Mouse (Mus musculus): Measurements from ENCODE around the gene Rnase10. TPM values are rescaled to one million over a fixed set of nuclear protein-coding genes. Genes with fewer than 3 reads are reported as not detected.
"Not testable (repeated sequence)": the region's sequence is repeated elsewhere in the genome, so short reads cannot be mapped to it uniquely, and the experiment has no call there.

Rnase10 gene
- total RNA-seq, 2 experiments from 2014 or later, result 3.3 to 5.2 TPM

DNA sequence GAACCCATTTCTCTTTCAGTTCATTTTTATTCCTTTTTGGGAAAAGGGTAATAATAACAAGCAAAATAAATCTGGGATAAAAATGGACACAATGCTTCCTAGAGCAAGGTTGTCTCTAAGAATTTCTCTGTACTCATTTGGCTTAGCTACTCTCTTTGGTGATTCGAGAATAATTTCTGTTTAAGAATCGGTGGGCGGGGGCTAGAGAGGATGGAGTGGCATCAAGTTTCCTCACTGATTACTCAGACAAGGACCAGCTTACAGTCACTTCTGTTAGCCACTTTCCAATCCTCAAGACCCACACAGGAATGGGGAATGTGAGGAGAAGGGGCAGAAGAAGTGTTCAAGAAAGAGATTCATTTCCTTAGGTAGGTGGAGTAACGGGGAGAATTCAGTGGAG is 1.2 kb downstream of the Rnase10 start:
- ATAC-seq (replicated peaks; ENCODE audit: poor library complexity), result no peak

GRCm38 (mm10) chr14:51009572-51009971 is 2.0 kb downstream of the Rnase10 start:
- ATAC-seq (replicated peaks; ENCODE audit: poor library complexity), result peak; percentile 54

DNA sequence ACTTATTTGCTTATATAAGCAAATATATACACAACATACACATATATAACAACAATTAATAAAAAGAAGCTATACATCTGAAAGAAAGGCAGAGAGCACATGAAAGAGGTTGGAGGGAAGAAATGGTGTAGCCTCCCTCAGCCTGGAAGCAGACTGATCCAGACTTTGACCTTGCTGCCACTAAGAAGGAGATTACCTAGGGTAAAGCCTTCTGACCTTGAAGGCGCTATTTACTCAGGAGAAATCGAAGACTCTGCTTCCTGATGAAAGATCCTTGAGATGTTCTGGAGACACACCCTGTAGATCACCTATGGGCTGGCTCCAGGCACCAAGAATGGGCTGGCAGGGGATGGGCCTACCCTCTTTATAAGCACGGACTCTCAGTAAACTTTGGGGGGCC is 7.2 kb downstream of the Rnase10 start:
- ATAC-seq (replicated peaks; ENCODE audit: poor library complexity), result not testable (repeated sequence)

- ATAC-seq (replicated peaks; ENCODE audit: poor library complexity), result no peak
These were observed 8.2 kb downstream of the Rnase10 start for GRCm38 (mm10) chr14:51015780-51016179.

GRCm38 (mm10) chr14:51017256-51017655 is 9.7 kb downstream of the Rnase10 start:
- ATAC-seq (replicated peaks; ENCODE audit: poor library complexity), result no peak

DNA sequence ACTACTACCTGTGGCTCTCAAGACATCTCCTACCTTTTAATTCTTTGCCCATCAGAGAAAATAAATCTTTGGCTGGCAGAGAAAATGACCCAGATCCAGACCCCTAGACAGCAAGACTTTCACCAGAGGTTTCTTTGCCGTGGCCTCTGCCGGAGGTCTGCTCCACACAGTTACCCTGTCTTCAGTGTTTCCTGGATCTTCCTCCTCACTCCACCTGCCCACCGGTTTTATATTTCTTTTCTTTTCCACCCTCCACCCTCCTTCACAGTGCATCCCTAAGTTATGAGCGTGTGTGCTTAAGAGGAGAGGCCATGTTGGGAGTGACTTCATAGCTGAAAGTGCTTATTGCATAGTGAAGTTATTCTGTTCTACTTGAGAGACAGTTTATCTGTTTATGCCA is 15.9 kb downstream of the Rnase10 start:
- ATAC-seq (replicated peaks; ENCODE audit: poor library complexity), result no peak

GRCm38 (mm10) chr14:51024820-51025219 is 17.3 kb downstream of the Rnase10 start:
- ATAC-seq (replicated peaks; ENCODE audit: poor library complexity), result no peak

GRCm38 (mm10) chr14:51026391-51027133 is 19.0 kb downstream of the Rnase10 start:
- peak; percentile 98 for ATAC-seq (replicated peaks; ENCODE audit: poor library complexity)

DNA sequence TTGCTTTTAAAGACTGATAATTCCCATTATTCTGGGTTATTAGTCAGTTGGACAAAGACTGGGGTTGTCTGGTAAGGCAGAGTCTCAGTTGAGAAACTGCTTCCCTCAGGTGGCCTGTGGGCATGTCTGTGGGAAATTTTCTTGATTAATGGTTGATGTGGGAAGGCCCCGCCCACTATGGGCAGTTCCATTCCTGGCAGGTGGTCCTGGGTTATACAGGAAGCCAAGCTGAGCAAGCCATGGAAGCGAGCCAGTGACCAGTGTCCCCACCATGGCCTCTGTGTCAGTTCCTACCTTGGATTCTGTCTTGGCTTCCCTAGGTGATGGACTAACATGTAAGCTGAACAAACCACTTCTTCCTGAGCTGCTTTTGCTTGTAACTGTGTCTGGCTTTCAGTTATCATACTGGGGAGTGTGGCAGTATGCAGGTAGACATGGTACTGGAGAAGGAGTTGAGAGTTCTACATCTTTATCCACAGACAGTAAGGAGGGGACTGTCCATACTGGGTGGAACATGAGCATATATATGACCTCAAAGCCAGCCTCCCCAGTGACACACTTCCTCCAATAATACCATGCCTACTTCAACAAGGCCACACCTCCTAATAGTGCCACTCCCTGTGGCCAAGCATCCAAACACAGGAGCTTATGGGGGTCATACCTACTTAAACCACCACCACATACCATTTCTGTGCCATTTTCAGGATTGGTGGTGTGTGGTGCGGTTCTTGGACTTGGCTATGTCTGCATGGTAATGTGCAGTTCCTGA is 20.0 kb downstream of the Rnase10 start:
- ATAC-seq (replicated peaks; ENCODE audit: poor library complexity), result peak; percentile 37

DNA sequence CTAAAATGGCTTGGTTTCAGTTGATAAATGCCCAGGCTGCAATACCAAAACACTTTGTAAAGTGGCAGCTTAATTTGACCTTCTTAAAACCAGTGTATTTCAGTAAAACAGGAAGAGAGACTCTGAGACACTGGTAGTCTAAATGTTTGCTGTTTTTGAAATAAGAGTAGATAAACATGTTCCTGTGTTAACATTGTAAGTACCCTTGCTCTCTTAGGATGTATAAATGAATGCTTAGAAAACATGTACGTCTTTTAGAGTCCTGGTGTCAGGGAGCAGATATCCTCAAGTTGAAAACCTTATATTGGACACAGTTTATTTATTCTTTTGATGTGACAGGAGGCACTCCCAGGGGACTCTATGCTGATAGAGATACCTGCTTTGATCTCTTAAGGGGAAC is 27.7 kb downstream of the Rnase10 start:
- no peak for ATAC-seq (replicated peaks; ENCODE audit: poor library complexity)

GRCm38 (mm10) chr14:51036214-51036613 is 28.7 kb downstream of the Rnase10 start:
- no peak for ATAC-seq (replicated peaks; ENCODE audit: poor library complexity)

DNA sequence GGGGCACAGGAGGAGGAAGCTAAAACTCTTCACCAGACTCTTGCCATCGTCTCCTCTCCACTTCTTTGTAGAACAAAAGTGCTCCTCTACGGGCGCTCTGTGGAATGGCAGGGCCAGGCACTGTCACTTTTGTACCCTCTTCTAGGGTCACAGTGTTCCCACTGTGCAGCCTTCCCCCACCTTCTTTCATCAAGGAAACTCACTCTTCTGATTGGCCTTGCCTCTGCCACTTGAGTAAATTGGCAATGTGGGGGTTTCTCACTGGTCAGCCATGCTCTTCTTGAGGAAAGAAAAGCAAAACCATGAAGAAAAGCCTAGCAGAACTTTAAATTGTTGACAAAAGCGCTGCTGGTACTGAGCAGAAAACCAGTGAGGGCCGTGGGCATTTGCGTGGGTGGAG is 34.2 kb downstream of the Rnase10 start, which contains the start of gene Rnase9:
Gene Rnase9 (minus strand): TSS at position 101 of the 400 bp plus-strand sequence.
- ATAC-seq (replicated peaks; ENCODE audit: poor library complexity), result 0 out of 2 replicates have a peak, but pooled peaks have one; percentile 29

DNA sequence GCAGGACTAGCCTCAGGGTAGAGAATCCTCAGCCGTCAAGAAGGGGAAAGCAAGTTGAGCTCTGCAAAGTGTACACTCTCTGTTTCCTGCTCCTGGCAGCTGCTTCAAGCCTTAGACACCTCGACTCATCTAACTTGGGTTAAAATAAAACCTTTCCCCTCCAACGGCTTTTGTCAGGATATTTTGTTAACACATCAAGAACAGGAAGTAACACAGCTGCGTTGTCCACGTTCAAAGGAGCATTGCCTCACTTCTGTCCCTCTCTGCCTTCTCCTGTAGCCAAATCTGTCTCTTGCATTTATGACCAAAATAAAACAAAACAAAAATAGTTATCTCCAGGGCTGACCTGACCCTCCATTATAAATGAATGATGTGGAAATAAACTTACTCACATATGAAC is 40.3 kb downstream of the Rnase10 start:
- ATAC-seq (replicated peaks; ENCODE audit: poor library complexity), result peak; percentile 80

- no peak for ATAC-seq (replicated peaks; ENCODE audit: poor library complexity)
These were observed 42.5 kb downstream of the Rnase10 start, which contains the start of gene Rnase11 for GRCm38 (mm10) chr14:51050063-51050462. TSS of gene Rnase11 (minus strand) at chr14:51050163.

- ATAC-seq (replicated peaks; ENCODE audit: poor library complexity), result no peak
These were observed 44.4 kb downstream of the Rnase10 start for GRCm38 (mm10) chr14:51051941-51052340.

- ATAC-seq (replicated peaks; ENCODE audit: poor library complexity), result no peak
These were observed 45.6 kb downstream of the Rnase10 start for GRCm38 (mm10) chr14:51053176-51053575.

DNA sequence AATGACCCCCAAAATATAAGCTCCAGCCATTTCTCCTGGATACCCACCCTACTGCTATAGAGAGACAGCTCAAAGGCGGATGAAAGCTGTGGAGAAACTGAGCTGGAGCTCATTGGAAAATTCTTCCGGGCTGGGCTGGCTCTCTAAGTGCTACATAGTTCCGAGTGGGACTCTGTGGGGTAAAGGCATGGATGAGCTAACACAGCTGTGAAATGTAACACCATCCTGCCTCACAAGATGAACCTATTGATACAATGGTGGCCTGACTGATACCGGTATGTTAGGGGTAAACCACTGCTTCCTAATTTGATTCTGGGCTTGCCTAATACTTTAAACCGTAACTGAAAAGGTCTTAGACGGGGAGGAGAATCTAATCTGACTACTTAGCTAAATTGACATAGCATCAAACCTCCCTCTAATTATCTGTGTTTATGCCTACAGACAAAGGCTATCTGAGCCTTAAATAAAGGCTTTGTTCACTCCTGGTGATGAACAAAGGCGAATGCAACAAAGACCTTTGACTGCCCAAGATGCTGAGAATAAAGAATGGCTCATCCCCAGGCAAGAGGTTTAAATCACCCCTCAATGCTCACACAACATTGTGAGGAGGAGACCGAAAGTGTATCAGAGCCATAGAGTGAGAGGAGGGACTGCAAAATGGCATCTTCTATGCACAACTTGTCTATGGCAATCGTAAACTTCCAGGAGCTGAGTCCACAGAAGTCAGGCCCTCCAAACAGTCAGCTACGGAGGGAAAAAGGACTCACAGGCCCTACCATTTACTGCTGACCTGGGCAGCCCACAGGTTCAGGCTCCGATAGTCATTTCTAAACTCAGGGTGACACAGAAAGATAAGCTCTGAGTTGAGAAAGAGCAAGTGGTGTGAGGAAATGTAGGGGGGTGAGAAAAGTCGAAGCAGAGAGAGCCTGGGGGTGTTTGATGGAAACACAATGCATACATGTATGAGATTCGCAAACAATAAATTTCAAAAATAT is 47.0 kb downstream of the Rnase10 start:
- peak; percentile 38 for ATAC-seq (replicated peaks; ENCODE audit: poor library complexity)

- ATAC-seq (replicated peaks; ENCODE audit: poor library complexity), result peak; percentile 66
These were observed 49.9 kb downstream of the Rnase10 start, which contains the start of gene Rnase12 for GRCm38 (mm10) chr14:51057401-51057831. TSS of gene Rnase12 (minus strand) at chr14:51057661.
